Mouse (Mus musculus) spleen, postnatal 10 days (tissue): ENCODE data around the gene Ikbkg.
"Not testable (repeated sequence)": the region's sequence is repeated elsewhere in the genome, so short reads cannot be mapped to it uniquely, and the experiment has no call there.

Source experiments
- DNase-seq, 2 experiments: peaks; one replicate each; pipeline ENCODE4 v3.0.0; 2021 to 2022; ENCODE audit warnings: low spot score in 2 of 2

Gene Ikbkg

DNA sequence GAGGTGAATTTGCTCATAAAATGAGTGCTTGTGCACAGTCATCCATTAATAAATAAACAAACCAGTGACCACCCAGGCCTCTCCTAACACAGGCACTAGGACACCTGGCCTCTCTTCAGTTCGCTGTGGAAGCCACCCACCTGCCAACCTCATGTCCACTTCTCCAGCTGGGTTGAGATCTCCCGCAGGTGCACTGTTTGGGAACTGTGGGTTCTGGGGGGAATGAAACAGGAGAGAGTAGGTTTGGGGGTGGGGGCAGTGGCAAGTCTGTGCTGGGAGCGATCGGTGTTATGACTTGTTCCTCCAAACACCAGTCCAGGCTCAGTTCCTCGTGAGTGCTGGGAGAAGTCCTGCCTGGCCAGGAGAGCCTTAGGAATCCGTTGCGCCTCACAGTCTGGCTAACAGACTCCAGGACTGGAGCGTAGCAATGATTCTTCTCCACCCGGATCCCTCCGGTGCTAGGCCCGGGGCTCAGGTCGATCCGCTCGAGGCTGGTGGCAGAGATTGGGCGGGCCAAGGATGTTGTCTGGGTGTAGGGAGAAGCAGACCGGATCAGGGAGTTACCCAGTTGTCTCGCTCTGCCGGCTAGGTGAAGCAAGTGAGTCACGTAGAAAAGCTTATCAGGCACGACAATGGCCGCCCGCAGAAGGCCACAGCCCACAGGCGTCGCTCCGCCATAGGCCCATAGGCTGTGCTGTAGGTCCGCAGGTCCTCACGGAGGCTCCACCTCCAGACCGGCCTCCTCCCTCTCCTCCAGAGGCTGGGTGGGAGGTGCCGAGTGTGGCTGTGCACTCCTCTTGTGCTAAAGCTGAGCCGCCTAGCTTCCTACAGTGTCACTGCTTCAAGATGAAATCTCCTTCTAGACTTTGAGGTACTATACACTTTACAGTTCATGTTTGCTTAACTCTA lies at the start of gene Ikbkg, which contains the start of gene Fam3a:
Ikbkg (plus strand) TSS at position 756 of the 909 bp plus-strand sequence.
Fam3a (minus strand) TSS at position 738 of the 909 bp plus-strand sequence.
- peak; percentile 58 to 88 for DNase-seq

DNA sequence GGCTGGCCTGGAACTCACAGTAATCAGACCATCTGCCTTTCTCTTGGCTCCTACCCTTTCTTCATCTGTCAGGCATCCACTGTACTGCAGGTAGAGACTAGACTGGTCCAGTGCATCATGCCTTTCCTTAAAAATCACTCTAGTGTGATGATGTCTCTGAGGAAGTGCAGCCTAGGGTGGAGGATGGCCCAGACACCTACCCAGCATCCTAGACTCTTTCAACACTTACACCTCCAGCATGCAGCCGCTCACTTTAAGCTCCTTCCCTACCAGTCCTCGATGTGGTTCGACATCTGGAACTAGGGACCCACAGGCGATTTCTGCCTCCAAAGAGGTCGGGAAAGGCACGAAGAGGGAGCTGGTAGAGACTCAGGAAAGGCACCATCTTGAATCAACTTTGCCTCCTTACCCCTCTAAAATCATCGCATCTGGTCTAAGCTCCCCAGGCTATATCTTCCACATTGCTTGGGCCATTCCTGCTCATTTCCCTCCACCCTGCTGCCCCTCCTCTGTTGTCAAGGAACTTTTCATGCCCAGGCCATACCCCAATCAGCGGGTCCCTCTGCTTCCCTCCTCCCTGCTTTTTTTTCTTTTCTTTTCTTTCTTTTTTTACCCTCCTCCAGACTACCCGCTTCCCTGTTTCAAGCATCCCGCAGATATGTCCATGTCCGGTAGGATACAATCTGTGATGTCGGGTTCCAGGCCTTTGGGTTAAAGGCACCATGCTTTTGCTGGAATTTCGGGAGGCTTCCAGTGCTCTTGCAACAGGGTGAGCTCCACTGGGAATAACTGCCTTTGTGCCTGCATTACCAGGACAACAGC lies 40.2 kb upstream of the Ikbkg start:
- DNase-seq, result no peak

DNA sequence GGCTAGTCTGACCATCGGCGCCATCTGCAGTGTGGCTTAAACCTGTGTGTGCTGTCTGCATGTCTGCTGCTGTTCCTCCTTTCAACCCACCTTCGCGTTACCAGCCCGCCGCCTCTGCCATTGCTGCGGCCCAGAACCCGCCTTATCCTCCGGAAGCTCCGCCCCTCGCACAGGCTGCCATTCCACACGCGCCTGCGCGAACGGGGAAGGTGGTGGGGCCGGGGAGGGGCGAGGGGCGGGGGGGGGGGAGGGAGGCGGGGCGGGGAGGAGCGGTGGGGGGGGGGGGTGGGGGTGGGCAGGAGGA lies 39.7 kb upstream of the Ikbkg start, which contains the start of gene Lage3:
Lage3 (minus strand) TSS at position 152 of the 304 bp plus-strand sequence.
- DNase-seq, result peak; percentile 55 to 86

DNA sequence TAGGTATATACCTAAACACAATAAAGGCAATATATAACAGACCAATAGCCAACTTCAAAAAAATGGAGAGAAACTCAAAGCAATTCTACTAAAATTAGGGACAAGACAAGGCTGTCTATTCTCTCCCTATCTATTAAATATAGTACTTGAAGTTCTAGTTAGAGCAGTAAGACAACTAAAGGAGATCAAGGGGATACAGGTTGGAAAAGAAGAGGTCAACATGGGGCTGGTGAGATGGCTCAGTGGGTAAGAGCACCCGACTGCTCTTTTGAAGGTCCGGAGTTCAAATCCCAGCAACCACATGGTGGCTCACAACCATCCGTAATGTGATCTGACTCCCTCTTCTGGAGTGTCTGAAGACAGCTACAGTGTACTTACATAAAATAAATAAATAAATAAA lies 36.0 kb upstream of the Ikbkg start:
- DNase-seq, result not testable (repeated sequence)

DNA sequence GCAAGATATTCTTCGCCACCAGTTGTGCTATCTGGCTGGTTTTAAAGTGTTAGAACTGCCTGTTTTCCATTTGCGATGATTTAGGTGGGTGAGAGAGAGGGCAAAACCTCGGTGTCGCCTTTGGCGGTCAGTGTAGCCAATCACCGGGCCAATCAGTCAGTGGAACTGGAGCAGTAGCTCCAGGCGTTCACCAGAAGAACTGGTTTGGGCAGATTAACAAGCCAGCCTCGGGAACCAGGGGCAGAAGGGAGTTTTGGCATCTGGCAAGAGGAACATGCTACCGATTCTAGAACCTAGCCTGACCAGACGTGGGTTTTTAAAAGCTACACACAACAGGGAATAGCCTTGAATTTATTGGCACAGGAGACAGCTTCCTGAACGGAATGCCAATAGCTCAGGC lies 33.9 kb upstream of the Ikbkg start:
- no peak for DNase-seq

DNA sequence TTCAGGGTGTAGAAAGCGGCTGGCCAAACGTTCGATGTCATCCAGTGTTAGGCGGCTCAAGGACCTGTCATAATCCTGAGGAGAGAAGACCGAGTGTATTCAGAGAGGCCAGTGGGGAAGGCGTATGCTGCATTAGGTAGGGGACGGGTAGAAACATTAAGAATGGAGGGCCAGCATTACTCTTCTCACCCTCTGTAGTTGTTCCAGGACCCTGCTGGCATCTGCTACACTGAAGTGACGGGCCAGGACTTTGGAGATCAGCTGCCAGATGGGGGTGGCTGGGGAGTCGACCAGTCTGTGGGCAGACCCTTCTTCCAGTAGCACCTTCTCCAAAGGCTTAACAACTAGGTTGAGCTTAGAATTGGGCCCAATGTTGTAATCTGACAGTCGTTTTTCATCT lies 25.6 kb upstream of the Ikbkg start:
- DNase-seq, result no peak

DNA sequence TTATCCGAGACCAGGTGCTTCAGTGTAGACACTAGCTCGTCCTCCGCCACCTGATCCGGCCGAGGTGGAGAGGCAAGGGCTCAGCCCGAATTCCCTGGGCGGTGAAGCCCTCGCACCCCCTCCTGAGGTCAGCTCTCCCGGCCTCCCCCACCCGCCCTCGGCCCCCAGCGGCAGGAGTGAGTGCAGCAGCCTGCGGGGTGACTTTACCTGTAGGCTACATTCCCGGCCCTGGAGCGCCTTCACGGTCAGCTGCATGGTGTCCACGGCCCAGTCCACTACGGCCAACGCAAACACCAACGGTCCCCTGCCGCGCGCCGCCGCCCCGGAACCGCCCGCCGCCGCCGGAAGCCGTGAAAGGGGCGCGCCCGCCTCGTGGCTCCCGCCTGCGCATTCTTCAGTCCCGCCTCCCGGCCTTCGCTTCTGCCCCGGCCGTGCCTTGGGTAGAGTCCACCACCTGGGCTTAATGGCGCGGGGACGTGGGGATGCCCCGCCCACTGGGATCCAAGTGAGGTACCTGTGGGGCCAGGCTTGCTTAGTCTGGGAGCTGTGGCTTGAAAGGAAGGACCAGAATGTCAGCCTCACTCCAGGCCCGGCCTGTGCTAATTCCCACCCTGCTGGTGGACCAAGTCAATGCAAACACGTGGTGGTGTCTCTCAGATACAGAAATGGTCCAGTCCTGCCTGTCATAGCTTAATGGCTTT lies 24.7 kb upstream of the Ikbkg start:
- peak; percentile 60 to 78 for DNase-seq

DNA sequence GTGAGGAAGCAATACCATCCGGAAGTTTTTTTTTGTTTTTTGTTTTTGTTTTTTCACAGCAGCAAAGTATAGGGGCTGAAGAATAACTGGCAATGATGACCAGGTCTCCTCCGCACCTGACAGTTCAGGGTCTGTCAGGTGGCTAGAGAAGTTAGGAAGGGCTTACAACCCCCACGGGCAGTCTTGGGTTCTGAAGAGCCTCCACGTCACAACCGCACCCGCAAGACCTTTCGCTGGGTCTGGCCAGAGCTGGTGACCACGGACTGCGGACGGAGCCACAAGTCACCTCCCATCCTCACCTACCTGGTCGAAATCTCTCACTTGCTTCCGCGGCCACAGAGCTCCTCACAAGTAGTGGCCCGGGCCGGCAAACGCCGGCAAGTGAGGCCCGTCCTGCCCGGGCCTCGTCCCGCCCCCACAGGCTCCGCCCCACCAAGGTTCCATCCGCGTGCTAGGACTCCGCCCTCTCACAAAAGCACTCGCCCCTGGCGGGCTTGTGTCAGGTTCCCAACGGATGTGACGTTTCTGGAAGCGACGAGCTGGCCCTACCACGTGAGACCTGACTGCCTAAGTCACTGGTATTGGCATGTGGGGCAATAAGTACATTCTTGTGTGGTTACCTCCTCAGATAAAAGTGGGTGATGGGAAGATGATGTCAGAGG lies 20.1 kb upstream of the Ikbkg start, which contains the start of the genes Ubl4a and Slc10a3:
Ubl4a (minus strand) TSS at position 331 of the 662 bp plus-strand sequence.
Slc10a3 (minus strand) TSS at position 462 of the 662 bp plus-strand sequence.
- DNase-seq, result peak; percentile 72 to 90

DNA sequence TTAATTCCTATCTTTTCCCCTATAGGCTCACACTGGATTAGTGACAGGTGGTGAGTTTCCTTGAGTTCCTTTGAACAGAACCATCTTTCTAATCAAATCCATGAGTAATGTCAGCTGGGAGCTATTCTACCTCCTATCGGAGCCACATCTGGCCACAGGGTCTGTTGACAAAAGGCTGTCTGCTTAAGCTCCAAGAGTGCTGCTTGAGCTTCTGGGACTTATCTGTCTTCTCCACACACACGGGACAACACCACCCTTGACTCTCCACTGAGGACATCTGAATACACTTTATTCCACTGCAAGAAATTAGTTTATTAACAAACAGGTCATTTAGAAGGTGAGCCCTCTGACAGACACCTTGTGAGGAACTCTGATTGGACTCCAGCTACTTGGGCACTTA lies 8.6 kb upstream of the Ikbkg start:
- DNase-seq, result no peak

DNA sequence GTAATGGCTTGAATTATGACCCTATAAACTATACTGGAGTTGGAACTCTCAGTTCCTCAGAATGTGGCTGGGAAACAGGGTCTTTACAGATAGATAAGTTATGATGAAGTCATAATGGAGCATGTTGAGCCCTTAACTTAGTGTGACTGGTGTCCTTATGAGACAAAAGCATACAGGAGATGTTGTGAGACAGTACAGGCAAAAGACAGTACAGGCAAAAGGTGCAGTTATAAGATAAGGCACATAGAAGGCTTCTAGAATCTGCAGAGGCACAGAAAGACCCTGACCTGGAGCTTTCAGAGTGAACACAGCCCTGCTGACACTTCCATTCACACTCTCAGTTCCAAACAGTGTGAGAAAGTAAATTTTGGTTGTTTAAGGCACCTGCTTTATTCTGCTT lies 4.9 kb upstream of the Ikbkg start:
- no peak for DNase-seq

DNA sequence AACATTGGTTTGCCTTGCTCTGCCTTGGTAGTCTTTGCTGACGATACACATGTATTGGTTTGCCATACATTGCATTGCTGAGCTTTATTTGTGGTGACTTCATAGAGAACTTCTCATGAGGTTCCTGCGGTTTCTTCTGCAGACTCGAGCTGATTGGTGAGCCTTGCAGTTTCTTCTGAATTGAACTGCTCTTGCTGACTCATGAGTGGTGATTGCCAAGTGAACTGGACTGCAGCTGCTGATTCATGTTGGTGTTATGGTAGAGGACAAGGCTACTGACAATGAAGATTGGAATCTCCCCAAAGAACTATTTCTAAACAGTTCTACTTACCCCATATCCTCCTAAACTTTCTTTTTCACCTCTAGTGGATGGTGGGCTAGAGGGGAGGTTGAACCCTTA lies 7.0 kb downstream of the Ikbkg start:
- no peak for DNase-seq

DNA sequence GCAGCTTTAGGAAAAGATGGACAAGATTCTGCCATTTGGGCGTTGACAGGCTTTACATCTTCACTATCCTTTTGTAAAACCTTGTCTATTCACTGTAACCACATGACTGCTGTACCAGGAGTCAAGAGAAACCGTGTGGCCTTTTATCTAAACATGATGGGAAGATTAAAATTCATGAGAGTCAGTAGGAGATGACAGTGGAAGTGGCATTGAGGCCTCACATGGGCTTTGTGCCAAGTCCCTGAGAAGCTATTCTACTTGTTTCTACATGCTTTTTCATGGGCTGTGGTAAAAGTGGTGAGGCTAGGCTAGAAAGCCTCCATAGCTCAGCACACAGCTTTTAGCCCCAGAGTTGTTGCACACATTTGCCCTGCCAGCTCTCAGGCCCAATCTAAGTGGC lies 15.2 kb downstream of the Ikbkg start:
- no peak for DNase-seq

DNA sequence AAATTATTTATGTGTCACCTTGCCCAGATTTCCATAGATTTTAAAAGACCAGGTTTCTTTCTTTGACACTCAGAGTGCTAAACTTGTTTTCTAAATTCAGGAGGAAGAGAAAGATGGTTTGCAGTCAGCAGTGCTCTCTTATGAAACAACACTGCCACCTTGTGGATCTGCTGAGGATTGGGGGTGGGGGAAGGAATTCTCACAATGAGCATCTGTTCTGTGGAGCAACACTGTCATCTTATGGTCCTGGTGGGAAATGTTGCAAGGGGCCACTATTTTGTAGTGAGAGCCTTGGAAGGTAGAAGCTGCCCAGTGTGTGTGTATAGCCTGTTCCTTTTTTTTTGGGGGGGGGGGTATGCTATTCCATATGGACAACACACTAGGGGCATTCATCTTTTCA lies 20.3 kb downstream of the Ikbkg start:
- peak; percentile 24 to 68 for DNase-seq

DNA sequence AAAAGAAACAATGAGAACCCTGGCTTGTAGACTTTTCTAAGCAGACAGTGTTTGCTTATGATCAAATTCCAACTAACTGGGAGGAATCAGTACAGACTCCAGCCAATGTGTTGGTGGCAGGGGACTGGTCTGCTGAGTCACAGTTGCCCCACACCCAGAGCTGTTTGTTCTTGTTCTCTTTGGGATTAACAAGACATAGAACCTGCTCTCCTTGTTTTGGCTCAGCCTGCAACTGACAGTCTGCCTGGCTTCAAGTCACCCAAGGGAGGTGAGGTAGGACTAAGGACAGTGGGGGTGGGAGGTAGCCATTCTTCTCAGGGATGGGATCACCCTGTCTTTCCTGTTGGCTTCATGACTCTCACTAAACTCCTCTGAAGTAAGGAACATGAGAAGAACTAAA lies 31.4 kb downstream of the Ikbkg start:
- DNase-seq, result peak in 1 of 2 experiments; percentile 10

DNA sequence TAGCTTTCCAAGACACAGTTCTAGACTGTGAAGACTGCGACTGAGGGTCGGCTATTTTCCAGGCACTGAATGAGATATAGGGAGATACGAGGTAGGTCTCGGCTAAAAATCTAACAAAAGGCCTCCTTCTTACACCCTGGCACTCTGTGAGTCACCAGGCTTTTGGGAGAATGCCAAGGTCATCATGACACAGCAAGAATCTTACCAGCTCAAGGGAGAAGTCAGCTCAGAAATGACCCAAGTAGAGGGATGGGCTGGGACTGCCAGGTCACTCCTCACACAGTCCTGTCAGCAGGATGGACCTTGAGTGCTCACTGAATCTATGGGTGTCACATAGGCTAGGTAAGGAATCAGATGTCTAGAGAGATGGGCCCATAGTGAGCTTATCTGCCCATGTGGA lies 32.1 kb downstream of the Ikbkg start:
- DNase-seq, result peak; percentile 57 to 80

DNA sequence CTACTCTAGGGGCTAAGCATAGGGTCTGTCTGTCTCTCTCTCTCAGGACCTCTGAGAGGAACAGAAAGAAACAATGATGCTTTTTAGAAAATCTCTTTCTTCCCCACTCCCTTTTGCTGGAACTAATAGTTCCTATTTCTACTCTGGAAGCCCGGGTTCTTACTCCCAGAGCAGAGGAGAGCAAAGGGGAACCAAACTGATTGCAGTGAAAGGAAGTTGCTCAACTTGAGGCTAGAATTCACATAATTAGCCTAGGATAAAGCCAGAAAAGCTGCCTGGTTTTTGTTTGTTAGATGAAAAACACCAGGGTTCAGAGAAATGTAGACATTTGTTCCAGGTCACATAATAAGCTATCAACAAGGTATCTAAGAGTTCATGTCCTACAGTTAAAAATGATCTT lies 33.2 kb downstream of the Ikbkg start:
- no peak for DNase-seq

DNA sequence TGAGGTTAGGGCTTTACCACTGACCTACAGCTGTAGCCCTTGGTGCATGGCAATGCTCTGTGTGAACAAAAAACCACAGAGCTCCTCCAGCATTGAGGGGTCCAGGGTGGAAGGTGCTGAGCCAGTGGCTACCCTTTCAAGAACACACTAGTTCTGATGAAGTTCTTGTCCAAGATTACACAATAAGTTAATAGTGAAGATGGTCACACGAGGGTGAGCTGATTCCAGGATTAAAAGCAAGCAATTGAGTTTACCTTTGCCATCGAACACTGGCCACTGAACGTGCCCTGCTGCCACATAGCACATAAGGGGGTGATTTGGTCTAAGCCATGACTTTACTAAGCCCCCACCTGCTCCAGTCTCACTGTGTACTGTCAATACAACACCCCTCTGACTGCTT lies 34.0 kb downstream of the Ikbkg start:
- DNase-seq, result no peak

DNA sequence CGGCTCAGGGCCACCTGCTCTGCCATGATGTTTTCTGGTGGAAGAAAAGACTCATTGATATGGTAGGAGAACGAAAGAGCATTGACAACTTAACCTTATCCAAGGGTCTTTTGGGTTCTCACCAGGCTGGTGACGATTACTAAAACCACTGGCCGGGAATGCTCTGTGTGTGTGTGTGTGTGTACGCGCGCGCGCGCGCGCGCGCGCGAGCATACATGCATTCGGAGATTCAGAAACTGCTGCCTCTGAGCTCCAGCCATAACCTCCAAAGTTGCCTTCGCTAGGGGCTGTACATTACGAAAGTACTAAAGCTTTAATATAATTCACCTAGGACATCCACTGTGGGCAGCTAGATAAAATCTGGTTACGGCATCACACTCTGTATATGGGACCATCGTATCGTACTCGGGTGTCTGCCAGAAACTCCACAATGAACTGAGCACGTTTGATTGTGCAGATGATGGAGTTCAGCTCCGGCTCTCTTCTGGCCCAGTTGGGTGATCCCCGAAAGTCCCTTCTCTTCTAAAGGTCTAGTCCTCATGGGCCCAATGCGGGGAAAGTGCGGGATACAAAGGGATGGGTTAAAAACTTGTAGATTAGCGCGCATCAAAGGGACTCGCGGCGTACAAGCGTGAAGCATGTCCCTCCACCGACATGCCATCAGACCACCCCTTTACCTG lies 35.2 kb downstream of the Ikbkg start:
- peak in 1 of 2 experiments; percentile 9 for DNase-seq

DNA sequence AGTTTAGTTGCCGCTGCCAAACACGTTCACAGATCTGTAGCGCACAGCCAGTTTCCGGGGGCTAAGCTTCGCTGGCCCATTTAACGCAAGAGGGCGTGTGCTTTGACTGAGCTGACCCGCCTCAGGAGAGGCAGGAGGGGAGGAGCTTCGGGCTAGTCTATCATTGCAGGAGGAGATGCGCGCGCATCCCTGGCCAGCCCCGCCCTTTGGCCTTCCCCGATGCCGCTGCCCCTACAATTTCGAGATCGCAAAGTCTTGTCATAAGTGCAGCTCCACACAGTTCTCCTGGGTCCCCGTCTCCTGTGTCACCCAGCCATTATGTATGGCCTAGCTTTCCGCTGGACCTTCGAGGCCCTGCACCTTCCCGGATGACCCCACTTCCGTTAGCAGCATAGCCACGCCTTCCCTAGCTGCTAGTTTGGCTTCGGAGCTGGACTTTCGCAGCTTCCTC lies 35.8 kb downstream of the Ikbkg start, which contains the start of gene G6pdx:
G6pdx (minus strand) TSS at position 369 of the 451 bp plus-strand sequence.
- DNase-seq, result peak; percentile 85 to 95

DNA sequence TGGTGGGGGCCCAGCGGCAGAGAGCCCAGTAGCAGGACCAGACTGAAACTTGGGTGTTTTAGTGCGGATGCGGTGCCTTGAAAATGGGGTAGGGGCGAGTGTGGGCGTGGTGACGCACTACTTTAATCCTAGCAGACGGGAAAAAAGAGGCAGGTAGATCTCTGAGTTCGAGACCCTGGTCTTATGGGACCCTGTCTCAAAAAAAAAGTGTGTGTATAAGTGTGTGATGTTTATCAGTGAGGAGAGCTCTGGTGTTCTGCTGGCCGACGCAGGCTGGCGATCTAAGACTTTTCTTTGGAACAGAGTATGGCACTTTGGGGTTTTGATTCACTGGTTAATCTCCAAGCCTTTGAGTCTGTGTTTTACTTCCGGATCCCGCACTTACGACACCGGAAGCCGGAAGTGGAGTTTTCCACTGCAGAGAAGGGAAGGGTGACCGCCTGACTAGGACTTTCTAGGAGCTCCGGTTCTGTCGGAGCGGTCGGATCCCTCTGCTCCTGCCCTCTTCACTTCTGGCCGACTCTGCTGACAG lies 36.3 kb downstream of the Ikbkg start:
- peak; percentile 46 to 74 for DNase-seq
